In genomic region chr11:119603527-119603905, GRCm38 (mm10) we compare ENCODE assay signal across 9 mouse cellular contexts. TPM values are rescaled to one million over a fixed set of nuclear protein-coding genes. Genes with fewer than 3 reads are reported as not detected.
DNase-seq lines count a peak whose midpoint lies in the region; ATAC-seq and TF ChIP-seq lines count a peak whose summit lies in the region.
"Had no signal": no experiment of that assay in that cellular context is flagged by ENCODE, and none has a peak within 500 bp of the region (broad histone marks: within the 10 kb centered on the region; RNA-seq: fewer than 3 reads in every experiment).

No protein-coding gene starts in this region.

- DNase-seq in embryo, embryonic 10.5 days (ENCODE audit: low spot score) = peak; percentile 55
- DNase-seq in embryo, embryonic 10 days (ENCODE audit: low spot score) = no peak
- DNase-seq in spleen, adult 2 months (ENCODE audit: low read depth in 1 of 2, low spot score in 2 of 2) = no peak
- DNase-seq in spleen, postnatal 36 days (ENCODE audit: low spot score in 2 of 2) = no peak
- DNase-seq in midbrain, embryonic 11.5 days (ENCODE audit: low spot score, missing footprints) = peak; percentile 92
- DNase-seq in frontal cortex, adult 2 months (ENCODE audit: extremely low spot score in 1 of 2, low spot score in 1 of 2) = no peak
- DNase-seq in left cerebral cortex, postnatal 25 days (ENCODE audit: low spot score in 2 of 2) = no peak

- TF ChIP-seq POLR2A in spleen, adult 2 months (IDR thresholded peaks at IDR 0.05; ENCODE audit: low read depth, low read length) = no peak

- no peaks in the 10 kb centered on the region for H3K27me3 ChIP-seq in spleen, adult 2 months (ENCODE audit: control insufficient read depth, insufficient read depth, low read length)
- no peaks in the 10 kb centered on the region for H3K27me3 ChIP-seq in hindbrain, embryonic 13.5 days
- H3K27me3 ChIP-seq in midbrain, embryonic 11.5 days (ENCODE audit: control insufficient read depth, insufficient read depth, low read length) = no peaks in the 10 kb centered on the region
- H3K27me3 ChIP-seq: Patski had no signal

- no peaks in the 10 kb centered on the region for H3K9me3 ChIP-seq in hindbrain, embryonic 13.5 days
- no peaks in the 10 kb centered on the region for H3K9me3 ChIP-seq in midbrain, embryonic 11.5 days (ENCODE audit: control insufficient read depth, low read length)

- H3K9ac ChIP-seq in hindbrain, embryonic 13.5 days = peak overlapping the region; percentile 96
- peak overlapping the region; percentile 96 for H3K9ac ChIP-seq in midbrain, embryonic 11.5 days (ENCODE audit: low read length)

- no peak; the same call in 1 of the 2 replicates for ATAC-seq in hindbrain, embryonic 13.5 days (ENCODE audit: low FRiP score)
- ATAC-seq in midbrain, embryonic 11.5 days (ENCODE audit: low FRiP score) = no peak

- no peaks in the 10 kb centered on the region for H3K36me3 ChIP-seq in spleen, adult 2 months (ENCODE audit: control insufficient read depth, insufficient read depth, low read length)
- H3K36me3 ChIP-seq in hindbrain, embryonic 13.5 days = peaks cover 7% of the 10 kb centered on the region
- no peaks in the 10 kb centered on the region for H3K36me3 ChIP-seq in midbrain, embryonic 11.5 days (ENCODE audit: control insufficient read depth, insufficient read depth, low read length)

- no peak for TF ChIP-seq CTCF in spleen, adult 2 months (IDR thresholded peaks at IDR 0.05; ENCODE audit: extremely low read depth, insufficient read depth, insufficient read length, insufficient replicate concordance)

- intact Hi-C loops in left cerebral cortex, postnatal 25 days (cut with DNase I) = loop anchor here (2.0 kb wide), 2 partner anchors 55 to 113 kb away; partner anchors contain the start of gene Endov

- H3K4me2 ChIP-seq in hindbrain, embryonic 13.5 days = peak overlapping the region; percentile 83
- peak overlapping the region; percentile 91 for H3K4me2 ChIP-seq in midbrain, embryonic 11.5 days

- H3K4me3 ChIP-seq in spleen, adult 2 months (ENCODE audit: extremely low read depth, insufficient read depth, insufficient read length) = peak overlapping the region; percentile 99
- H3K4me3 ChIP-seq in hindbrain, embryonic 13.5 days = peak overlapping the region; percentile 99
- peak overlapping the region; percentile 85 for H3K4me3 ChIP-seq in midbrain, embryonic 11.5 days (ENCODE audit: low read depth, low read length)

- H3K4me1 ChIP-seq in spleen, adult 2 months (ENCODE audit: control insufficient read depth, insufficient read depth, insufficient read length) = peaks cover 5% of the 10 kb centered on the region; the same call in 1 of the 2 replicates
- H3K4me1 ChIP-seq in hindbrain, embryonic 13.5 days (replicated peaks) = peaks cover 11% of the 10 kb centered on the region
- H3K4me1 ChIP-seq in midbrain, embryonic 11.5 days (ENCODE audit: control insufficient read depth, insufficient read depth, low read length) = peaks cover 11% of the 10 kb centered on the region

- H3K27ac ChIP-seq in spleen, adult 2 months (ENCODE audit: insufficient read depth, low read length) = no peak overlapping the region
- peak overlapping the region; percentile 93 for H3K27ac ChIP-seq in hindbrain, embryonic 13.5 days
- H3K27ac ChIP-seq in midbrain, embryonic 11.5 days (ENCODE audit: low read depth, low read length) = peak overlapping the region; percentile 78

- WGBS in spleen, adult 2 months = under 1% methylated on average over 30 of the region's 30 CpGs
- under 1% methylated on average over 30 of the region's 30 CpGs for WGBS in hindbrain, embryonic 13.5 days
- 0% methylated on average over 30 of the region's 30 CpGs for WGBS in midbrain, embryonic 11.5 days

RNA-seq across cellular contexts. Expression of gene Rptor, which starts 0.8 kb away (rescaled TPM):
- polyA plus RNA-seq in spleen, adult 2 months (2012; rRNA removed) = 18.0 and 22.3 TPM in 2 replicates
- polyA plus RNA-seq in hindbrain, embryonic 13.5 days (2015; fragmentation: Nextera tagmentation; extraction: Ambion mirVana) = 10.2 and 10.6 TPM in 2 replicates
- polyA plus RNA-seq in midbrain, embryonic 11.5 days (2014; fragmentation: Nextera tagmentation; extraction: Ambion mirVana) = 8.7 and 11.1 TPM in 2 replicates
- 36.0 and 38.6 TPM in 2 replicates for polyA plus RNA-seq in frontal cortex, adult 2 months (2012; rRNA removed)
- total RNA-seq in left cerebral cortex, postnatal 25 days (2021) = 10 to 100 TPM; 57.5 to 62.0 TPM

RNA-seq across cellular contexts. Expression of gene Nptx1, which starts 56.0 kb away (rescaled TPM):
- polyA plus RNA-seq in spleen, adult 2 months (2012; rRNA removed) = 0.02 and 0.06 TPM in 2 replicates
- polyA plus RNA-seq in hindbrain, embryonic 13.5 days (2015; fragmentation: Nextera tagmentation; extraction: Ambion mirVana) = 12.6 and 15.2 TPM in 2 replicates
- polyA plus RNA-seq in midbrain, embryonic 11.5 days (2014; fragmentation: Nextera tagmentation; extraction: Ambion mirVana) = 2.5 and 3.0 TPM in 2 replicates
- 84.6 and 86.3 TPM in 2 replicates for polyA plus RNA-seq in frontal cortex, adult 2 months (2012; rRNA removed)
- total RNA-seq in left cerebral cortex, postnatal 25 days (2021) = 100 to 1,000 TPM; 182 to 222 TPM

Comparison
In these comparisons a context has a peak if more than half of its experiments do, and no peak if none do; other contexts are left out.
1. DNase-seq: peak in embryo, embryonic 10.5 days (single experiment) and midbrain, embryonic 11.5 days (single experiment); none in embryo, embryonic 10 days (single experiment), spleen, adult 2 months (0 of 2), spleen, postnatal 36 days (0 of 2), frontal cortex, adult 2 months (0 of 2) and left cerebral cortex, postnatal 25 days (0 of 2).
2. Peak in every context shown above with its lines, with median percentiles within 50 percentile points of each other: H3K4me3 ChIP-seq.